Mouse (Mus musculus) stomach, embryonic 14.5 days (tissue): ENCODE results near the gene Chdh. TPM values are rescaled to one million over a fixed set of nuclear protein-coding genes. Genes with fewer than 3 reads are reported as not detected.

Experiments used
- ATAC-seq: fragments of 200-750 bp; cut with Nextera tagmentation; 2 replicates; pipeline ENCODE4 v1.8.0; 2017; ENCODE audit warnings: low read depth, moderate TSS enrichment; ENCODE audit not compliant: insufficient number of reproducible peaks, insufficient read depth, low FRiP score
- H3K27ac ChIP-seq: fragments of 300-500 bp; sonication (generic); 2 replicates; pipeline ENCODE4 v1.5.1; 2014; ENCODE audit warnings: mild to moderate bottlenecking, low read length, moderate library complexity, mixed read lengths
- H3K27me3 ChIP-seq: fragments of 300-500 bp; sonication (generic); 2 replicates; pipeline ENCODE4 v1.6.1; 2014; ENCODE audit warnings: low read length, control low read depth, mixed read lengths; ENCODE audit not compliant: control insufficient read depth, insufficient read depth
- H3K36me3 ChIP-seq: fragments of 300-500 bp; sonication (generic); 2 replicates; pipeline ENCODE4 v1.6.1; 2014; ENCODE audit warnings: mild to moderate bottlenecking, control low read depth, low read length, moderate library complexity, mixed read lengths; ENCODE audit not compliant: control insufficient read depth, insufficient read depth
- H3K4me1 ChIP-seq: fragments of 300-500 bp; sonication (generic); 2 replicates; pipeline ENCODE4 v1.6.1; 2014; ENCODE audit warnings: low read length, control low read depth, mixed read lengths; ENCODE audit not compliant: control insufficient read depth, insufficient read depth
- H3K4me2 ChIP-seq: fragments of 300-500 bp; sonication (generic); replicated peaks from 2 replicates; pipeline ENCODE4 v1.6.1; 2014; ENCODE audit warnings: low read depth, low read length, control low read depth
- H3K4me3 ChIP-seq: fragments of 300-500 bp; sonication (generic); 2 replicates; pipeline ENCODE4 v1.5.1; 2014; ENCODE audit warnings: low read depth, low read length, control low read depth
- H3K9ac ChIP-seq: fragments of 300-500 bp; sonication (generic); replicated peaks from 2 replicates; pipeline ENCODE4 v1.6.1; 2014; ENCODE audit warnings: low read depth, mild to moderate bottlenecking, control low read depth, low read length, moderate library complexity, mixed read lengths
- H3K9me3 ChIP-seq: fragments of 300-500 bp; sonication (generic); 2 replicates; pipeline ENCODE4 v1.6.1; 2016; ENCODE audit warnings: low read depth, low read length, control low read depth; ENCODE audit not compliant: control insufficient read depth
- WGBS: fragments of 180-500 bp; shearing (Covaris S2); extraction: QIAGEN DNeasy Blood & Tissue Kit; methylation state at CpG from one replicate; pipeline ENCODE4 v1.1.7; 2014; 5-methylcytosine and 5-hydroxymethylcytosine counted together
- polyA plus RNA-seq: library from polyadenylated mRNA; unstranded; fragments of >200 nt; fragmentation: Nextera tagmentation; extraction: Ambion mirVana; gene quantifications from 2 replicates; pipeline ENCODE4 v1.2.1, GENCODE M21; 2014

Gene Chdh
- polyA plus RNA-seq, 1 experiment from 2014 or later: 0.84 TPM

DNA sequence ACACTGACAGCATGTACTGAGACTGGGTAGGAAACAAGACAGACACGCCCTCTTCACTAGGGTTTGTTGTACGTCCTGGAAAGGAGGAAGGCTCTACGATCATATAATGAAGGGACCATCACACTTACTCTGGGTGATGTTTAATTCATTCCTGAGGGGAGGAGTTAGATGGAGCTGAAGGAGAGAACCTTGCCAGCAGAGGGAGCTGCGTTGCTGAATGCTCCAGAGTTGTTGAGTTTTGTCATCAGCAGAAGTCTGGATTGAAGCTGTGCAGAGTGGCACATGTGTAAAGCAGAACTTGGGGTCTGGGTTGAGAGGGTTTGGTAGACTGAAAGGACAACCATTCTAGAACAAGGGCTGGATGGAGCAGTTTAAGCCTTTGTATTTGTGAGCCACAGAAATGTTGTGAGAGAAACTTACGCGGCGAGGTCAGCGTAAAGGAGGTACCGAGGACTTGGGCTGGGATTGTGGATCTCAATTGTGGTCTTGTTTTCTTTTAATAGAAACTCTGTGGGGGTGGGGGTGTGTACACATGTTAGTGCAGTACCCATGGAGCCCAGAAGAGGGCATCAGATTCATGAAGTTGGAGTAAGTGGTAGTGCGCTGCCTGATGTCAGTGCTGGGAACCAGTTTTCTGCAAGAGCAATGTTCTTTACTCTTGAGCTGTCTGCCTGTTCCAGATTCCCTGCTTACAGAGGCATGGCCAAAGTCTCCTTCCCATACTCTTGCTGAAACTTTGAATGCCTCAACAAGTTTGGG lies 28.2 kb upstream of the Chdh start:
- Histone ChIP-seq H3K9me3 (no peaks in the 10 kb centered on the region), H3K4me2 (no peak overlapping the region), H3K4me1 (peaks cover 6% of the 10 kb centered on the region; the same call in 1 of the 2 replicates), H3K36me3 (peaks cover 53% of the 10 kb centered on the region), H3K4me3 (no peak overlapping the region), H3K27ac (no peak overlapping the region), H3K27me3 (no peaks in the 10 kb centered on the region), H3K9ac (no peak overlapping the region)
- no peak for ATAC-seq
- 96% methylated on average over 10 of the region's 10 CpGs for WGBS

DNA sequence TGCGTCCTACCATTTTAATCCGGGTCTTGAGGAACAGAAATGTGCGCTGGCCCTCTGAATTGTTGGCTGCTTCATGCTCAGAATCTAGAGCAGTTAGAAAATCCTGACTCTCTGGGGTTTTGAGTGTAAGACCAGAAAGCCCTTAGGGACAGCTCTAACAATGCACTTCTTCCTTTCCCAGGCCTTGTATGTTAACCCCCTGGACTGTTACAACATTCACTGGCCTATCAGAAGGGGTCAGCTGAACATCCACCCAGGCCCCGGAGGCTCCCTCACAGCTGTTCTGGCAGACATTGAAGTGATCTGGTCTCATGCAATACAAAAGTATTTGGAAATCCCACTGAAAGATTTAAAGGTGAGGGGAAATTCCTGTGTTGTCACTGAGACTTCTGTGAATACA lies 22.7 kb upstream of the Chdh start:
- no peak overlapping the region for H3K9ac ChIP-seq
- no peak overlapping the region for H3K4me3 ChIP-seq
- peaks cover 98% of the 10 kb centered on the region for H3K36me3 ChIP-seq
- ATAC-seq: no peak
- no peaks in the 10 kb centered on the region for H3K9me3 ChIP-seq
- H3K4me2 ChIP-seq: no peak overlapping the region
- no peaks in the 10 kb centered on the region for H3K4me1 ChIP-seq
- 94% methylated on average over 4 of the region's 4 CpGs for WGBS
- no peaks in the 10 kb centered on the region for H3K27me3 ChIP-seq
- H3K27ac ChIP-seq: no peak overlapping the region

DNA sequence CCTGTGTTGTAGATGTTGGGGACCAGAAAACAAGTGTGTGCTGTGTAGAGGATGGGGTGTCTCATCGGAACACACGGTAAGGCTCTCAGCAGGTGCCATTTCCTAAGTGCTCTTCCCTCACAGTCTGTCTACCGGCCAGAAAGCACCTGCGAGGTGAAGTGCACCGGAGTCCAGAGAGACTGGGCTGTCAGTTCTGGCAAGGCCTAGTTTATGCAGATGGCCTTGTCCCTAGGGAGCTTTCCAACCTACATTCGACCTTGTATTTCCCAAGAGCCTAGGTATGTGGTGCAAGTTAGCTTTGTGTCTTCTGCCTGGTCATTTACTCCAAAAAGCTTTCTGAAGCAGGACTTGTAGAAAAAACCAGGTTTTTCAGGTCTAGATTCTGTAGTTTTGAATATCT lies 21.5 kb upstream of the Chdh start:
- ATAC-seq: no peak
- no peak overlapping the region for H3K4me3 ChIP-seq
- H3K27ac ChIP-seq: no peak overlapping the region
- no peaks in the 10 kb centered on the region for H3K4me1 ChIP-seq
- no peak overlapping the region for H3K9ac ChIP-seq
- H3K36me3 ChIP-seq: peaks cover 98% of the 10 kb centered on the region
- H3K27me3 ChIP-seq: no peaks in the 10 kb centered on the region
- H3K9me3 ChIP-seq: no peaks in the 10 kb centered on the region
- no peak overlapping the region for H3K4me2 ChIP-seq
- 95% methylated on average over 6 of the region's 6 CpGs for WGBS

DNA sequence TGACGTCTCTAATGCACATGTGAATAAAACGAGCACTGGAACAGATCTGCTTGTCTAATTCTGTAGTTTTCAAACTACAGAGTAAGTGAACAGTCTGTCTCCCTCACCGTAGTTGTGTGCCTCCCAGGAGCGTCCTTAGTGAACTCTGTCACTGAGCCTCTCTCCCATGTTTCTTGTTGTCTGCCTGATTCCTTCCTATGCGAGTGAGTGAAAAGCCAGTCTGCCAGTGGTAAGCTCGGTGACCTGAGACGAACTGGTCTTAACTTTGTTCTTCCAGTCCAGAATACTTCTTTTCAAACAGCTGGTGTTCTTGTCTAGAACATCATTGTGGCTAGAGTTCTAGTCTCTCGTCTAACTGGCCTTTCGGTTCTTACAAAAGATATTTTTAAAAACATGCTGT lies 21.1 kb upstream of the Chdh start:
- no peaks in the 10 kb centered on the region for H3K9me3 ChIP-seq
- H3K4me2 ChIP-seq: no peak overlapping the region
- H3K4me1 ChIP-seq: no peaks in the 10 kb centered on the region
- no peak overlapping the region for H3K9ac ChIP-seq
- H3K36me3 ChIP-seq: peaks cover 98% of the 10 kb centered on the region
- H3K27ac ChIP-seq: no peak overlapping the region
- ATAC-seq: no peak
- WGBS: 93% methylated on average over 9 of the region's 9 CpGs
- H3K27me3 ChIP-seq: no peaks in the 10 kb centered on the region
- H3K4me3 ChIP-seq: no peak overlapping the region

DNA sequence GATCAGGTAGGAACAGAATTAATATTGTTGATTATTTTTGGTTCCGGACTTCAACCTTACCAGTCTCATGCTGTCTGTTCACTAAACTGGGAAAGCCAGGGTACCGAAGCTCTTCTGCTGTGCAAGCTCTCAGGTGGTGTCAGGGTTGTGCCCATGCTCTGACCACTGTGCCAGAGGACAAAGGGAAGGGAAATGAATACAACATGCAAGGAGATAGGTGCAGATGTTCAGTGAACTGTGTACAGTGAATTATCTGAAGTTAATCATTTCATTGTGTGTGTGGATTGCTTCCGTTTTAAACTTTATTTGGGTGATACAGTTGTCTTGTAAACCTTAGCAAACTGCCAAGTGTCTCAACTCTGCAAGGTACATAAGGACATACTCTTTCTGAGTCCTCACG lies 20.5 kb upstream of the Chdh start:
- H3K4me2 ChIP-seq: no peak overlapping the region
- no peak overlapping the region for H3K9ac ChIP-seq
- no peaks in the 10 kb centered on the region for H3K4me1 ChIP-seq
- no peaks in the 10 kb centered on the region for H3K27me3 ChIP-seq
- ATAC-seq: no peak
- H3K27ac ChIP-seq: no peak overlapping the region
- WGBS: 93% methylated on average over 4 of the region's 4 CpGs
- no peaks in the 10 kb centered on the region for H3K9me3 ChIP-seq
- no peak overlapping the region for H3K4me3 ChIP-seq
- H3K36me3 ChIP-seq: peaks cover 98% of the 10 kb centered on the region

DNA sequence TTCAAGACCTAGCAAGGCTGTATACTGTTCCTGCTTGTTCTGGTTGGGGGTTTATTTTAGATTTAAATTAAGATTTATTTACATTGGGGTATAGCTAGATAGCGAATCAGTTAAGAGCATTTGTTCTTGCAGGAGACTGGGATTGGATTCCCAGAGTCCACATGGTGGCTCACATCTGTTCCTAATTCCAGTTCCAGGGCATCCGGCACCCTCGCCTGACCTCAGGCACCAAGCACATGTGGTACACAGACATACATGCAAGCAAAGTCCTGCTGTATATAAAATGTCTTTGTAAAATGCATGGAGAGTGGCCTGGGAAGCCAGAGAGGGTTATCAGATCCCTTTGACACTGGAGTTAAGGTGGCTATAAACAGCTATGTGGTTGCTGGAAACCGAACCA lies 13.8 kb upstream of the Chdh start:
- WGBS: 91% methylated on average over 4 of the region's 4 CpGs
- no peak overlapping the region for H3K9ac ChIP-seq
- H3K9me3 ChIP-seq: no peaks in the 10 kb centered on the region
- H3K4me2 ChIP-seq: no peak overlapping the region
- no peak overlapping the region for H3K4me3 ChIP-seq
- no peak for ATAC-seq
- H3K4me1 ChIP-seq: no peaks in the 10 kb centered on the region
- no peaks in the 10 kb centered on the region for H3K27me3 ChIP-seq
- H3K36me3 ChIP-seq: peaks cover 63% of the 10 kb centered on the region
- H3K27ac ChIP-seq: no peak overlapping the region

DNA sequence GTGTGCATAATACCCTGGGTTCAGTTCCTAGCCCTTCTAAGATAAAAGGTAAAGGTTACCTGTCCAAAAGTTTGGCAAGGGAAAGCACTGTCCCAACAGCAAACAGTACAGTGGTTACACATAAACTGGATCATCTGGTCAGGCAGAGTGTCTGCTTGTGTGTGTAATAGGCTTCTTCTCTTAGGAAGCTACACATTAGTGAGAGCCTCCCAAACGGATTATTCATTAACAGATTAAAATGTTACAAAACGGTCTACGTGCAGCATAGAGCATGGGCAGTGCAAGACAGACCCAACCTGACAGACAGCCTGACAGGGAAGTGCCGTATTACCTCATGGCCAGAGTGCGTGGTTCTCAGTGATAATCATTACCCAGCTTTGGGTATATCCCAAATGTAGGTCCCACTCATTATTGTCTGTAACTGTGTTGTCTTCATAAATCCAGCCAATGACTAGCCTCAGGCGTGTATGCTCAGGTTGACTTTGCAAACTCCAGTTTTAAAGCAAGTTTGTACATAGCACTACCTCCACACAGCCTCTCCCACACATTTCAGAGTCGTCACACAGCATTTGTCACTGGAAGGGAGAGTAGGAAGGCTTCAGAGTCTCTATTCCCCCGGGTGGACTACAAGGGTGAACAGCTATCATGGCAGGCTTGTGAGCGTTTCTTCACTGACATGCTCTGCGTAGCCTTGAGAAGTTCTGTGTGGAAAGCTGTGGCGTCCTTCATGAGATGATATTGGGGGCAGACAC lies 12.6 kb upstream of the Chdh start:
- no peak; the same call in 1 of the 2 replicates for ATAC-seq
- H3K4me1 ChIP-seq: no peaks in the 10 kb centered on the region
- no peak overlapping the region for H3K27ac ChIP-seq
- H3K36me3 ChIP-seq: peaks cover 51% of the 10 kb centered on the region
- H3K9me3 ChIP-seq: no peaks in the 10 kb centered on the region
- H3K27me3 ChIP-seq: no peaks in the 10 kb centered on the region
- H3K9ac ChIP-seq: no peak overlapping the region
- H3K4me2 ChIP-seq: no peak overlapping the region
- no peak overlapping the region for H3K4me3 ChIP-seq
- 87% methylated on average over 11 of the region's 11 CpGs for WGBS

DNA sequence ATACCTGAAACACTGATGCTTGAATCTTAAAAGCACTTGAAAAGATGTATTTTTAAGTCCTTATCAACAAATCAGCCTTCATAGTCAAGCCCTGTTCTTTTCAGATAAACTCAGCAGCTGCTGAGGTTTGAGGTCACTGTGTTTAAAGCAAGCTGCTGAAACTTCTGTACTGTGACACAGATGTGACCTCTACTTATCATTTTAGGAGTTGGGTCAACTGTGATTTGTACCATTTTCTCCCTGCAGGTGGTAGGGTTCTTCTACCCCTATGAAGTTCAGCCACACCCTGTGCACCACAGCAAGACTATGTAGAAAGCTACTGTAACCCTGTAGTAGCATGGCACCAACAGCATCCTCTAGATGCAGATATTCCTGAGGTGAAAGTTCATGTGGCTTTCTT lies 11.5 kb upstream of the Chdh start:
- H3K9me3 ChIP-seq: no peaks in the 10 kb centered on the region
- no peak overlapping the region for H3K4me3 ChIP-seq
- no peak for ATAC-seq
- H3K36me3 ChIP-seq: peaks cover 40% of the 10 kb centered on the region
- no peak overlapping the region for H3K4me2 ChIP-seq
- no peak overlapping the region for H3K9ac ChIP-seq
- H3K27me3 ChIP-seq: no peaks in the 10 kb centered on the region
- no peak overlapping the region for H3K27ac ChIP-seq
- H3K4me1 ChIP-seq: no peaks in the 10 kb centered on the region
